Mouse (Mus musculus) cerebellum, adult 11 months (tissue): ENCODE data around the gene Cdon.
A peak's percentile ranks its signal among the peaks of the same experiment; 100 is the strongest.

Experiments used
- DNase-seq: peaks from one replicate; pipeline ENCODE4 v3.0.0; 2022

Cdon gene

DNA sequence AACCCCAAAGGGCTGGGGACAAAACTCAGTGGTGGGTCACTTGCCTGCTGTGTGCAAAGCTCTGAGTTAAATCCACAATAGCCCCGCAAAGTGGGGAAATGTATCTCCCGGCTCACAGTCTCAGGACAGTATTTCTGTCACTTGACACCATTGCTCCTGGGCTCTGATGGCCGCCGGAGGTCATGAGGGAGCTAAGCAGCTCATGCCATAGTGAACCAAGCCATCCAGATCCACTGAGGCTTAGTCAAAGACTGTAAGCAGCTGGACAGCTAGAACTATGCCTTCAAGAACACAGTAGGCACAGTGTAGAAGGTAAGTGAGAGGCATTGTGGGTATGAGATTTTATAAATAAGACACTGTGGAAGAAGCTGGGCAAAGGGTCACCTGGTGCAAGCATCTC is 74.0 kb downstream of the Cdon start:
- no peak for DNase-seq

DNA sequence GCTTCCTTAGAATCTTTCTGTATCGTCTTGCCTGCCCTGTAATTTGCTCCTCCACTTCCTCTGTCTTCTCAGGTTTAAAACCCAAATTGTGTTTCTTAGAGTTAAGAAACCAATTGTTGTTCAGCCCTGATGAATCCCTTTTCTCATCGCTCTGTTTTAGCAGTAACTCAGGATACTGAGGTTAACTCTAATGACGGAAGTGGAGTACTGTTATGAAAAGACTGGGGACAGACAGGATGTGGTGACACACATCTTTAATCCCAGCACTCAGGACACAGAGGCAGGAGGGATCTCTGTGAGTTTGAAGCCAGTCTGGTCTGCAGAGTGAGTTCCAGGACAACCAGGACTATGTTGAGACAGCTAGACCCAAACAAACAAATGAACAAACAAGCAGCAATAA is 74.5 kb downstream of the Cdon start:
- no peak for DNase-seq

DNA sequence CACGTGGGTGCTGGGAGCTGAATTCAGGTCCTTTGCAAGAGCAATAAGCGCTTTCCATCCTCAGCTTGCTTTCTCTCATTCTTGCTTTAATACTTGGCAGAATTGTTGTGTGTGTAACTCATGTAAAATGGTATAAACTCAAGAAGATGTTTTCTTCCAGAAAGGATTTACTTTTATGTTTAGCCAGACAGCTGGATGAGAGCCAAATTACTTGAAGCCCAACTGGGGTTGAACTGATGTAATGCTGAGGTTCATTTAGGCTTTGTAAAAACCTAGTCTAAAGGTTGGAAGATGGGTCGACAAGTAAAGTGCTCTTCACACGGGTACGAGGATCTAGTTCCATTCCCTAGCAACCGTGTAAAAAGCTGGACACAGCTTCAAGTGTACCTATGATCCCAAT is 79.0 kb downstream of the Cdon start:
- DNase-seq, result no peak

DNA sequence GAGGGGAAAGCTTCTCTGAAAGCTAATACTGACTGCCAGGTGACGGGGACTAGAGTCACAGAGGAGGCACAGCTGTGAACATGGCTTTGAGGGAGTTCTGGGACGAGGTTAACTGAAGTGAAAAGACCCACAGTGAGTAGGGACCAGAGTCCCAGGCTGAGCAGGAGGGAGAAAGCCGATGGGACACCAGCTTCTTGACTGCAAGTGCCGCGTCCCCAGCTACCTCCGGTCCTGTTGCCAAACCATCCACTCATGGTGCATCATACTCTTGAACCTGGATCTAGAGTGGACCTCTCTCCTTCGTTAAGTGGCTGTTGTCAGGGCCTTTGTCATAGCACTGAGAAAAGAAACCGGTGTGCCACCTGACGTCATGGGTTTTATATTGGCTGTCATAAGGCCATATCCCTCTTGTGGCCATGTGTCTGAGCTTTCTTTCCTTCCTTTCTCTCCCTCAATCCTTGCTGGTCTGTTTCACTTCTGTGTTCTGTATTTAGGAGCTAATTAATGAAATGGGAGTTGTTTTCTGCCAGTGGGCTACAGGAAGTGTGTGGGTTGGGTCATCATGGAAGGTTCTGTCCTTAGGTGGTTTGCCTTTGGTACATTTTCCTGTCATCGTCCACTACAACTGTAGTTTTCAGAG is 81.6 kb downstream of the Cdon start:
- DNase-seq, result no peak

DNA sequence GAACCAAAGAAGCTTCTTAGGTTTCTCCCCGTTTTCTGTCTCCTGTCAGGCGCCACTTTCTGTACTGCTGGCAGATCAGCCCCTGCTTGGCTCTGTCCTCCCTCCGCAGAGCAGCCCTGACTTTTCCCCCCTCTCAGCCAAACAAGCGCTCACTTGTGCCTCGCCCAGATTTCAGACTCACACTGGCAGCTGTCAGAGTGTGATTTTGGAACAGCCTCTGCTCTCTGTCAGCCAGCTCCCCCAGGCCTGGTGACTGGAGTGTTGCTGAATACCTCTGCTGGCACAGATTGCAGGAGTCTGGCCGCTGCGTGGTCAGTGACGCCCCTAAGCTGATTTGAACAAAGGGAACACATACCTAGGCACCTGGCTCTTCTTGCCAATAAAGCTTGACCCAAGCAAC is 87.3 kb downstream of the Cdon start:
- DNase-seq, result no peak

GRCm38 (mm10) chr9:35513900-35514299 is 93.0 kb downstream of the Cdon start:
- no peak for DNase-seq

GRCm38 (mm10) chr9:35516182-35516581 is 95.3 kb downstream of the Cdon start:
- DNase-seq, result no peak

DNA sequence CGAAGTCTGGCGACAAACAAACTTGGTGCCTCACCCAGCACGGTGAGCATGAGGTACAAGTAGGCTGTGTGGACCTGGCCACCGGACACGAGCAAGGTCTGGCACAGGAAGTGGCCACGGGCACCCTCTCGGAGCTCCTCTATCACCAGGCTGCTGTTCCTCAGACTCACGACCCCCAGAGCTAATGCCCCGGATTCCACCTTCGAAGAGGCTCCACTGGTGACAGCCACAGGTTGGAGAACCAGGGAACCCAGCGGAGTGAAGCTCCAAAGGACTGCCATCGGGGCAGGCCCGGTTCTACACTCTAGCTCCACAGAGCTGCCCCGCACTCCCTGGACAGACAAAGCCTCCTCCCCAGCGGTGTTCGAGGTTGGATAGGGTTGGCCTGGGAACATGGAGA is 95.8 kb downstream of the Cdon start:
- no peak for DNase-seq

- DNase-seq, result no peak
Measured at GRCm38 (mm10) chr9:35518169-35518568, 97.2 kb downstream of the Cdon start, which contains the start of gene Gm1113. Gene Gm1113, minus strand, starts transcription at chr9:35518269.

DNA sequence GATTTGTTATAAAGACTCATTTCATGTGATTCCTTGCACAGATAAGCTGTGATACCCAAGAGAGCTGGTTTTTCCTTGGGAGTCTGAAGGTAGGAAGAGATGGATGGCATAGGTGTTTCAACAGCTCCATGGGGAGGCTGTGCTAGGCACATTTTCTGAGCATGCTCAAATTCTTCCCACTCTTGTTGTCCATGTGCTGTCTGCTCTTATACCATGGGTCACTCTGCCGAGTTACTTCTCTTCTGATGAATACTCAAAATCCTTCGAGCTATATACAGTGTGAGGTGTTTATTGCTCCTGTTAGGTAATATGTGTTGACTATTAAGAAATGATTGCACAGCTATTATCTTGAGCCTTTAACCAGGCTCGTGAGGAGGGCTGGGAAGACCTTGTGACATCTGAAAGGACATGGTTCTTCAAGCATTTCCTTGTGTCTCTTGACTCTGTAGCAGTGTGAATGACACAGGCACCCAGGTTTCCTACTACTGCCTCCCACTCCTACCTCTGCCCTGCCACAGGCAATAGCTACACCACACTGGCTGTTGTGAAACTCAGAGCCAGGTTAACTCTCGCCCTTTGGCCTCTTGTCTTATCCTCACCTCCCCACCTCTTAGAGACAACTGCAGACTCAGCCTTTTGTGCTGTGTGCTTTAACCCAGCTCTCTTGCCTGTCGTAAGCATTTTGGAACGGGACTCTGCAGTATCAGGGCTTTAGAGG is 99.9 kb downstream of the Cdon start:
- DNase-seq, result no peak

GRCm38 (mm10) chr9:35522241-35522640 is 101.3 kb downstream of the Cdon start:
- DNase-seq, result no peak

GRCm38 (mm10) chr9:35522821-35523515 is 102.0 kb downstream of the Cdon start:
- DNase-seq, result no peak

DNA sequence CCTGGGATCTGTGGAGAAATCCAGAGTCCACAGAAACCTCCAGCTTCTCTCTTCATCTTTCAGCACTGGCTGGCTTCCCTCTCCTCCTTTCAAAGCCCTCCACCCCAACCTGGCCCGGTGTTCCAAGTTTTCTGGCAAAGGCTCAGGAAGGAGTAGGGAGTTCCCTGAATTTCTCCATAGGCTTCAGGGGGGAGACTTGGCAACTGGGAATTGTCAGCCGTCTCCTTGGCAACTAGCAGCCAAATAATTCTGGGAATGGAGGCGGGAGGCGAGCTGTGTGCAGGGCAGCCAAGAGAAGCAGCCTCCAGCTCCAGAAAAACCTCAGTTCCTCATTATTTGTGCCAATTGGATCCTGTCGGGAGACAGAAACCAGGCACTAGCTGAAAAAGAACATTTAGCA is 102.6 kb downstream of the Cdon start:
- DNase-seq, result peak; percentile 25

DNA sequence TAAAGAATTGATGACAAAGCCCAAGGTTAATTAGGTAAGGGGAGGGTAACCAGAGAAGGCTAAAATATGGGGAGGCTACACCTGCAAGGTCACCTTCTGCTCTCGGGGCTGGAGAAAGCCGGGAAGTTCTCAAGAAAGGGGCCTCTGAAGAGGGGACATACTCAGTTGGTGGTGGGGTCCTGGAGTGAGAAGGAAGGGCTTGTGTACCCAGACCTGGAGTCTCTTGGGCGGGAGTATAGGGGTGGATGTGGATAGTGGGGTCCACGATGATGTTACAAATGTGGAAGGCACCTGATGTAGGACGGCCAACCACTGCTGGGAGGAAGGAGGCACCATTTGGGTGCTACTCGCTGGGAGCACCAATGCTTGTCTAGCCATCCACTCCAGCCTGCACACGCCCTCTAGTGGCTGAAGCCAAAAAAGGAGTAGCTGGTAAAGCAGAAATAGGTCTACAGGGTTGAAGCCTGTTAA is 103.0 kb downstream of the Cdon start:
- DNase-seq, result peak; percentile 75

GRCm38 (mm10) chr9:35529141-35529540 is 108.2 kb downstream of the Cdon start:
- no peak for DNase-seq

GRCm38 (mm10) chr9:35529796-35530195 is 108.9 kb downstream of the Cdon start:
- no peak for DNase-seq

- no peak for DNase-seq
Measured at GRCm38 (mm10) chr9:35533266-35533665, 112.3 kb downstream of the Cdon start.

DNA sequence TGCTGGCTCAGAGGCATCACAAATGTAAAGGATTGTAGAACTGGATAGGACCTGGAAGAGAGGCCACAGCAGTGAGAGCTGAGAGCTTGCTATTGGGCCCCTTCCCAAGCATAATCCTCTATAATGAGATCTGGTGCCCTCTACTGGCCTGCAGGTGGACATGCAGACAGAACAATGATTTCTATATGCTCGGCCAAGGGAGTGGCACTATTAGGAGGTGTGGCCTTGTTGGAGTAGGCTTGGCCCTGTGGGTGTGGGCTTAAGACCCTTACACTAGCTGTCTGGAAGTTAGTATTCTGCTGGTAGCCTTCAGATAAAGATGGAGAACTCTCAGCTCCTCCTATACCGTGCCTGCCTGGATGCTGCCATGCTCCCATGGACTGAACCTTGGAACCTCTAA is 114.2 kb downstream of the Cdon start:
- peak; percentile 52 for DNase-seq

DNA sequence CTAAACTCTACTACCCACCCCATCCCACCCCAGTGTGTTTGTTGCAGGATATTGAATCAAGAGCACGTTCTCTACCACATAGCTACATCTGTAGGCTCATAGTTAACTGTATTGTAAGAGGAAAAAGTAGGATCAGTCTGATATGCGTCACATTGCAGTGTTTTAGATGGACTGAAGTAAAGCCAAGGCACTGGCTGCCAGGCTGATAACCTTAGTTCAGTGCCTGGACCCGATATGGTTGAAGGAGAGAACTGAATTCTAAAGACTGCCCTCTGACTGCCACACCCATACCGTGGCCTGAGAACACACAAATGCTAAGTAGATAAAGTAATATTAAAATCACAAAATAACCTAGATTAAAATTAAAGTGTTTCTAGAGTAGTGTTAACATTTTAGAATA is 114.9 kb downstream of the Cdon start:
- no peak for DNase-seq

DNA sequence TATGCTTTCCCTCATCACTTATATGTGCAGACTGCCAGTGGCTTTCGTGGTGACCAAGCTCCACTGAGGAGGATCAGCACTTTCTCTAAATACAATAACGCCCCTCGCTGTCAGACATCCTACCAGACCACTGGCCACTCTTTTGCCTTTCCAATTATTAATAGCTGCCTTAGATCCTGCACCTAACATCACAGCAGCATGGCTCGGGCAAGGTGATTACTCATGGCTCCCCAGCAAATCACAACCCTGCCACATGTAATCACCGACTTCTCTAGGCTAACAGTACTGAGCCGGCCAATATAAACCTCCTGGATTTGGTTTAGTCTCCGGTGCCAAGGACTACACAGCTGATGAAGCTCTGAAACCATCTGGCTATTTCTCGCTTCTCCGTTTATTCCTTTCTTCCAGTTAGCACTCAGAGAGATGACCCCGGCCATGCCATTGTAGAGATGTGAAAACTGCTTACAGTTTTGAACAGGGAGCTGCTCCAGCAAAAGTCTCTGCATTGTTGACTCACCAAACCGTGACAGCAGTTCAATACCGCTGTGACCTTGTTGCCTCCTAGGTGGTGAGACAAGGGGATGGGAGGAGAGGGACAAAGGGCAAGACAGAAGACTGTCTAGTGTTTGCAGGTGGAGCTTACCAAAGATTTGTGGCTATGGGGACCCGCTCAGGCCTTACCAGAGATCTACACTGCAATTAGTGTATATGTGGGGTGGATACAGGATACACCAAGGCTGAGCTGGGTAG is 118.2 kb downstream of the Cdon start:
- DNase-seq, result no peak

- no peak for DNase-seq
Measured at GRCm38 (mm10) chr9:35541024-35541423, 120.1 kb downstream of the Cdon start.

DNA sequence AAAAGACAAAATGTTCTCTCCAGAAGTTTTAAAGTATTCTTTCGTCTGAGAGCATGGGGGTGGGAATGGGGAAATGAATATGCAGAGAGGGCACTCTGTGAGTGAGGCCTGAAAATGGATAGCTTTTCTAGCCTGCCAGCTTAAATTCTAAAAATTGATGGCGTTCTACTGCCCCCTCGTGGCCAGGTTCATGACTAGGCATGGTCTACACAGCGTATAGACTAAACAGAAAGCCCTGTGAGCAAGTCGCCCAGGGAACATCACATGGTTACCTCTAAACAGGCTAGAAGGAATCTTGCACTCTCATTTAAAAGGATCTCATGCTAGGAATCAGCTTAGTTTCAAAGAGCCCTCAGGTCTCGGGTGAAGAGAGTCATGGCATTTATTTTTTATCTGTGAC is 120.6 kb downstream of the Cdon start:
- DNase-seq, result peak; percentile 68

GRCm38 (mm10) chr9:35541941-35542340 is 121.0 kb downstream of the Cdon start:
- no peak for DNase-seq
